Mouse (Mus musculus): ENCODE data around the gene Gm17428. TPM values are rescaled to one million over a fixed set of nuclear protein-coding genes. Genes with fewer than 3 reads are reported as not detected.

Gene Gm17428
- polyA plus RNA-seq, 1 experiment from 2014 or later = not detected

DNA sequence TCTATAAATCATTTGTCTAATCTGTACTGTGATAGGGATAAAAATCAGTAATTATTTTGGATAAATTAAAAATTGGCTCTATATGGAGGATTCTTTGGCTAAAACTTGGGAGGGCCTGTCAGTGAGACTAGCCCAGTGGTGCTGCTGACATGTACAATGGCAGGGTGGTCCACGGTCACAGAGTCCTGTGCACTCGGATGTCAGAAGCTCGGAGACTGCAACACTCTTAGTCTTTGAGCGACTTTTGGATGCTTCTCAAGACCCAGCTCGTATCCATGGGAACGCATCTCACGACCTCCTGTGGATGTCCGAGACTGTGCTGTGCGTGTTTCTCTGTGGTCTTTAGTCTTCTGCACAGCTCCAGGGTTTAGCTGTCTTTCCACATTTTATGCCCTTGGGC lies 43.7 kb downstream of the Gm17428 start:
- WGBS = 87% methylated on average over 9 of the region's 9 CpGs
- Histone ChIP-seq H3K4me1 (peaks cover 6% of the 10 kb centered on the region), H3K9ac (no peak overlapping the region), H3K4me3 (no peak overlapping the region), H3K36me3 (peaks cover 75% of the 10 kb centered on the region), H3K4me2 (no peak overlapping the region), H3K27ac (no peak overlapping the region), H3K9me3 (no peaks in the 10 kb centered on the region), H3K27me3 (no peaks in the 10 kb centered on the region)
- no peak for ATAC-seq (ENCODE audit: borderline replicate concordance, extremely low read depth, low FRiP score, low TSS enrichment)

GRCm38 (mm10) chr14:55023011-55023410 lies 46.3 kb downstream of the Gm17428 start:
- no peak overlapping the region for H3K4me3 ChIP-seq
- no peaks in the 10 kb centered on the region for H3K9me3 ChIP-seq
- H3K4me1 ChIP-seq = 0 out of 2 replicates have a peak, but pooled peaks cover 4% of the 10 kb centered on the region
- no peak overlapping the region for H3K9ac ChIP-seq
- no peak for ATAC-seq (ENCODE audit: borderline replicate concordance, extremely low read depth, low FRiP score, low TSS enrichment)
- H3K27ac ChIP-seq = no peak overlapping the region
- H3K27me3 ChIP-seq = no peaks in the 10 kb centered on the region
- WGBS = 88% methylated on average over 15 of the region's 15 CpGs
- H3K4me2 ChIP-seq = no peak overlapping the region
- peaks cover 65% of the 10 kb centered on the region for H3K36me3 ChIP-seq

DNA sequence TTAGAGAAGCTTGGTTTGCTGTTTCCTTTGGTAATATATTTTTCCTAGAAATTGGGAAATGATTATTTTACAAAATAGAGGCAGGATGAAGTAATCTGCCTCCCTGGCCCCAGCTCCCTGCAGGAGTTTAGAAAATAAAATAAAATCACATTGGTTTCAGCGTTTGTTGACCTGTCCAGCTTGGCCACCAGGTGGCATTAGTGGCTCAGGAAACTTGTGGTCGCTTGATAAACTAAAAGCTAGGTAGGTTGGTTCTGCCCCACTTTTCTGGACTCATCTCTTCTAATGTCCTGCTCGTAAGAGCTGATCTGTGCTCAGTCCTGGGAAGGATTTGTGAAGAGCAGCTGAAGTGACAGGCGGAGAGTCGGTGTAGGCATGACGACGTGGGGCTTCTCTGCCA lies 47.5 kb downstream of the Gm17428 start:
- H3K4me3 ChIP-seq = no peak overlapping the region
- WGBS = 63% methylated on average over 7 of the region's 7 CpGs
- no peak overlapping the region for H3K9ac ChIP-seq
- no peaks in the 10 kb centered on the region for H3K9me3 ChIP-seq
- no peak overlapping the region for H3K4me2 ChIP-seq
- no peak overlapping the region for H3K27ac ChIP-seq
- H3K36me3 ChIP-seq = peaks cover 57% of the 10 kb centered on the region
- H3K4me1 ChIP-seq = peaks cover 9% of the 10 kb centered on the region
- no peak for ATAC-seq (ENCODE audit: borderline replicate concordance, extremely low read depth, low FRiP score, low TSS enrichment)
- H3K27me3 ChIP-seq = no peaks in the 10 kb centered on the region

DNA sequence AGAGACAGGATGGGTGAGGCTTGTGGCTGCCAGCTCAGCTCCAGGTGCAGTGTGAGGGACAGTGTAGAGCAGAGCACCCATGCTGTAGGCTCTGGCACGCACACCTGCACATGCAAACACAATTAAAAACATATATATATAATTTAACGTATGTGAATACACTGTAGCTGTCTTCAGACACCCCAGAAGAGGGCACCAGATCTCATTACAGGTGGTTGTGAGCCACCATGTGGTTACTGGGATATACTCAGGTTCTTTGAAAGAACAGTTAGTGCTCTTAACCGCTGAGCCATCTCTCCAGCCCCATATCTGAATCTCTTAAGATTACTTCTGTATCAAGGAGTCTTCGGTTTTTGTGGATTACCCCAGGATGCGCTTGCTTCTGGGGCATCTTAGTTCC lies 48.8 kb downstream of the Gm17428 start:
- no peak overlapping the region for H3K4me2 ChIP-seq
- no peak overlapping the region for H3K9ac ChIP-seq
- ATAC-seq (ENCODE audit: borderline replicate concordance, extremely low read depth, low FRiP score, low TSS enrichment) = no peak
- H3K4me3 ChIP-seq = no peak overlapping the region
- H3K36me3 ChIP-seq = peaks cover 47% of the 10 kb centered on the region
- no peaks in the 10 kb centered on the region for H3K9me3 ChIP-seq
- no peaks in the 10 kb centered on the region for H3K27me3 ChIP-seq
- WGBS = 79% methylated on average over 5 of the region's 5 CpGs
- H3K27ac ChIP-seq = no peak overlapping the region
- H3K4me1 ChIP-seq = peaks cover 9% of the 10 kb centered on the region

MicroRNAs within 50 kb of the gene (microRNA counts, 519-probe panel; counts per million panel counts)
- microRNA mmu-miR-208a (3,054 counts per million, percentile 81 among the panel's probes with 10 or more counts), microRNA mmu-miR-208b (2,215 counts per million, percentile 29 among the panel's probes with 10 or more counts)

Small RNA genes within 50 kb of the gene (microRNA-seq; reads per million reads assigned to microRNA genes)
- gene Mir208a (307 reads per million, percentile 65 among the genes with 10 or more reads in this experiment), gene Mir208b (937 reads per million, percentile 75 among the genes with 10 or more reads in this experiment)

Other genes with a start within 250 kb of the Gm17428 start
- gene Slc7a8, start 195.0 kb upstream of the Gm17428 start, polyA plus RNA-seq (2015; fragmentation: Nextera tagmentation; extraction: Ambion mirVana) = 1.4 and 1.8 TPM in 2 replicates
- gene Rnf212b, start 162.8 kb upstream of the Gm17428 start, polyA plus RNA-seq (2015; fragmentation: Nextera tagmentation; extraction: Ambion mirVana) = not detected in 2 replicates
- gene Homez, start 106.0 kb upstream of the Gm17428 start, polyA plus RNA-seq (2015; fragmentation: Nextera tagmentation; extraction: Ambion mirVana) = 10.0 and 11.4 TPM in 2 replicates
- gene Ppp1r3e, start 99.4 kb upstream of the Gm17428 start, polyA plus RNA-seq (2015; fragmentation: Nextera tagmentation; extraction: Ambion mirVana) = 1.1 and 1.6 TPM in 2 replicates
- 3.0 and 3.1 TPM in 2 replicates for gene Bcl2l2, start 93.6 kb upstream of the Gm17428 start, polyA plus RNA-seq (2015; fragmentation: Nextera tagmentation; extraction: Ambion mirVana)
- not detected in 2 replicates for gene Gm20521, start 93.5 kb upstream of the Gm17428 start, polyA plus RNA-seq (2015; fragmentation: Nextera tagmentation; extraction: Ambion mirVana)
- 102 and 109 TPM in 2 replicates for gene Pabpn1, start 84.4 kb upstream of the Gm17428 start, polyA plus RNA-seq (2015; fragmentation: Nextera tagmentation; extraction: Ambion mirVana)
- 32.5 and 34.1 TPM in 2 replicates for gene Slc22a17, start 63.8 kb upstream of the Gm17428 start, polyA plus RNA-seq (2015; fragmentation: Nextera tagmentation; extraction: Ambion mirVana)
- 26.5 and 29.1 TPM in 2 replicates for gene Efs, start 50.8 kb upstream of the Gm17428 start, polyA plus RNA-seq (2015; fragmentation: Nextera tagmentation; extraction: Ambion mirVana)
- 0.19 TPM in 1 of 2 replicates, not detected in the other for gene Il25, start 44.2 kb upstream of the Gm17428 start, polyA plus RNA-seq (2015; fragmentation: Nextera tagmentation; extraction: Ambion mirVana)
- 0.95 and 1.0 TPM in 2 replicates for gene Cmtm5, start 40.7 kb upstream of the Gm17428 start, polyA plus RNA-seq (2015; fragmentation: Nextera tagmentation; extraction: Ambion mirVana)
- gene Myh6, start 10.0 kb upstream of the Gm17428 start, polyA plus RNA-seq (2015; fragmentation: Nextera tagmentation; extraction: Ambion mirVana) = 70.4 and 166 TPM in 2 replicates
- gene Myh7, start 17.7 kb downstream of the Gm17428 start, polyA plus RNA-seq (2015; fragmentation: Nextera tagmentation; extraction: Ambion mirVana) = 29.1 and 71.2 TPM in 2 replicates
- 81.1 and 81.3 TPM in 2 replicates for gene Ngdn, start 38.5 kb downstream of the Gm17428 start, polyA plus RNA-seq (2015; fragmentation: Nextera tagmentation; extraction: Ambion mirVana)
- gene Zfhx2, start 115.4 kb downstream of the Gm17428 start, polyA plus RNA-seq (2015; fragmentation: Nextera tagmentation; extraction: Ambion mirVana) = 4.2 and 4.3 TPM in 2 replicates
- 22.0 and 22.9 TPM in 2 replicates for gene Thtpa, start 117.9 kb downstream of the Gm17428 start, polyA plus RNA-seq (2015; fragmentation: Nextera tagmentation; extraction: Ambion mirVana)
- 17.2 and 18.9 TPM in 2 replicates for gene Ap1g2, start 129.7 kb downstream of the Gm17428 start, polyA plus RNA-seq (2015; fragmentation: Nextera tagmentation; extraction: Ambion mirVana)
- 0.33 and 0.37 TPM in 2 replicates for gene Jph4, start 140.0 kb downstream of the Gm17428 start, polyA plus RNA-seq (2015; fragmentation: Nextera tagmentation; extraction: Ambion mirVana)
- not detected in 2 replicates for gene Dhrs2, start 245.1 kb downstream of the Gm17428 start, polyA plus RNA-seq (2015; fragmentation: Nextera tagmentation; extraction: Ambion mirVana)